Mouse (Mus musculus): Measurements from ENCODE around the gene Grid2. TPM values are rescaled to one million over a fixed set of nuclear protein-coding genes. Genes with fewer than 3 reads are reported as not detected.

Grid2 gene
- total RNA-seq, 2 experiments from 2014 or later: not detected

DNA sequence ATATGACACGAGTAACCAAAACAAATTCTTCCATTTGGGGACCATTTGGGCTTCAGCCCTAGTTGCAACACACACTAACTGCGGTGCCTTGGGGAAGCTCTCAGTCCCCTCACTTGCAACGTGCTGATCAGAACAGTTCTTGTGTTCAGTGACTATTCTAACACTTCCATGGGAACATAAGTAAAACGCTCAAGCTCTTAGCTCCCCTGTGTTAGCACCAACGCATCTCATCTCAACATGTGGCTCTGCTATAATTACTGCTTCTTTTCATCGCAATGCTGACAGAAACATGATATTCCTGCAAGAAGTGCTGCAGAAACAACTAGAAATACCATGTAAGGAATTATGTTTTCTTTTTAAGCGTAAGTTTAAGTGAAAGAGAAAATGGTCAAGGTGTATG lies 1340.6 kb downstream of the Grid2 start:
- DNase-seq (ENCODE audit: low spot score in 2 of 2): no peak

DNA sequence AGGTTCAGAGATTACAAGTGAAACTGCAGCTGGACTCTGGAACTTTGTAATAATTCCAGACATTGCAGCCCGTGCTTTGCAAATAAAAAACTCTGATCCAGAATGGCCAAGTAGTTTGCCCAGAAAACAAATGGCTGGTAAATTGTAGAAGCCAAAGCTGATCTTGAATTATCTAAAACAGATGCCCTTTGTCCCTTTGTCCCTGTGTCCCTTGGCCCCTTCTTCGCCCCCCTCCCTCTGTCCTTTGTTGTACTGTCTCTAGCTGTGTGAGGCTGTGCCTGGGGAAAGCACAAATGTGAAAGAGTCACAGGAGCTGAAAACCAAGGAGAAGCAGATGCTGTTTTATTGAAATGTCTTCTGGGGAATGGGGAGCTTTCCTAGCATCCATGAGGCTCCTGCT lies 1341.2 kb downstream of the Grid2 start:
- DNase-seq (ENCODE audit: low spot score in 2 of 2): no peak

DNA sequence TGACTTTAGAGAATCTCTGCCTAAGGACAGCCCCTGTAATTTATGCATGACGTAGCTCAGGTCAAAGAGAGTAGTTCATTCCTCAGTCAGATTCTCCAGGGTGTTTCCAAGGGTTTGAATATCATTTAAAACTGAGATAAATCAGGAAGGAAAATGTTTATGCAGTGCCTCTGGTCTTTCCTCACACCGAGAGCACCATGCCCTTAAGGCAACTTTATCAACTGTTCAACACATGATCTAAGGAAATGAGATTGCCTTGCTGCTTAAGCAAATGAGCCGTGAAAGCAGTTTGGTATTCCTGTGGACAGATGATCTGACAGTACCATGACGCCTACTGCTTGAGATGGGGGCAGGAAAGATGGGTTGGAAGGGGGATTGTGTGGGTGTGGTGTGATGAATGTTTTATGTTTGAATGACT lies 1342.5 kb downstream of the Grid2 start:
- DNase-seq (ENCODE audit: low spot score in 2 of 2): no peak

DNA sequence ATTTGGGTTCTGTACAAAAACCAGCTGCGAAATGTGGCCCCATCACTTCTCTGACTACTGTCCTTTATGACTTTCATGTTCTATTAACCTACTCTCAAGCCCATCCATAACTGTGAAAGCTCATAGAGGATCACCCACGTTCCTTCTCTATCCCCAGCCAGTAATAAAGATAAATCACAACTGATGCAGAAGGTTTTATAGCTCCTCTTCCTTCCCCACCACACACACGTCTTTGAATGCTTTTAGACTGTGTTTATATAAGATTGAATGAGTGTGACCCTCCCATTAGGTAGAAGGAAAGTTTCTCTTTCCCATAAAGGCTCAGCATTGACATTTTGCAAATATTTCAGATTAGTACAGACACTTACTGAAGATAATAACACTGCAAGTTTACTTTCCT lies 1350.1 kb downstream of the Grid2 start:
- DNase-seq (ENCODE audit: low spot score in 2 of 2): no peak

DNA sequence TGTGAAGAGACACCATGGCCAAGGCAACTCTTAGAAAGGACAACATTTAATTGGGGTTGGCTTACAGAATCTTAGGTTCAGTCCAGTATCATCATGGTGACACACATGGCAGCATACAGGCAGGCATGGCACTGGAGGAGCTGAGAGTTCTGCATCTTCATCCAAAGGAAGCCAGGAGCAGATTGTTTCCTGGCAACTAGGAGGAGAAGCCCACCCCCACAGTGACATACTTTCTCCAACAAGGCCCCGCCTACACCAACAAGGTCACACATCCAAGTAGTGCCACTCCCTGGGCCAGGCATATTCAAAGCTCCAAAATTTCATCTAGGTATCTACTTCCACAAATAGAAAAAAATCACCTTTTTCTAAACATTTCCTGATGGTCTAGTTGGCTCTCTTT lies 1351.4 kb downstream of the Grid2 start:
- no peak for DNase-seq (ENCODE audit: low spot score in 2 of 2)

DNA sequence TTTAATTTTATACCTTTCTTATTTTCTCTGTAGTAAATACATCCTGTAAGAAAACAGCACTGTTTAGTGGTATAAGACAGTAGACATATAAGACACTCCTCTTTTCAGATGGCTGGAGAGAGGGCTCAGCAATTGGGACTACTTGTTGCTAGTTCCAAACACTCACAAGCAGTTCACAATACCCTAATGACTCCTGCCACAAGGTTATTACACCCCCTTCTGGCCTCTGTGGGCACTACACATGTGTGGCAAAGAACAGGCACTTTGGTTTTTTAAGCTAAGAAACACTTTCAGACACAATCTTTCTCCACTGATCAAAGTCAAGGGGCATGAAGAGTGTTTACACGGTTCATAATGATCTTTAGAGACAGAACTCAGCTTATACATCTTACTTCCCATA lies 1352.3 kb downstream of the Grid2 start:
- DNase-seq (ENCODE audit: low spot score in 2 of 2): no peak

DNA sequence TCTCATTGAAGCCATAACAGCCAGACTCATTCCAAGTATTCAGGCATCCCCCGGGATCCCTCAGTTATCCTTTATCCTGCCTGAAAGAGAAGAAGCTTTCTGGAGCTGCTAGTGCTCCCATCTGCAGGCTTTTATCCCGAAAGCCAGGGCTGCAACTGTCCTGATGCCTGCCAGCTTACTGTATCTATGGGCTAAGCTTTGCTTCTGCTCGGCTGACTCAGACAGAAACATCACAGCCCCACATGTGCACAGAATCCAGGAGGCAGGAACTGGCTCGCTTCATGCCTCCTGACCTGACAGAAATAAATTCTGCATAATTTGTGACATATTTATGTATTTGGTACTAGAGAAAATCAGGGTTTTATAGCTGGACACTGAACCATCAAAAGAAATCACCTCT lies 1361.2 kb downstream of the Grid2 start:
- no peak for DNase-seq (ENCODE audit: low spot score in 2 of 2)

DNA sequence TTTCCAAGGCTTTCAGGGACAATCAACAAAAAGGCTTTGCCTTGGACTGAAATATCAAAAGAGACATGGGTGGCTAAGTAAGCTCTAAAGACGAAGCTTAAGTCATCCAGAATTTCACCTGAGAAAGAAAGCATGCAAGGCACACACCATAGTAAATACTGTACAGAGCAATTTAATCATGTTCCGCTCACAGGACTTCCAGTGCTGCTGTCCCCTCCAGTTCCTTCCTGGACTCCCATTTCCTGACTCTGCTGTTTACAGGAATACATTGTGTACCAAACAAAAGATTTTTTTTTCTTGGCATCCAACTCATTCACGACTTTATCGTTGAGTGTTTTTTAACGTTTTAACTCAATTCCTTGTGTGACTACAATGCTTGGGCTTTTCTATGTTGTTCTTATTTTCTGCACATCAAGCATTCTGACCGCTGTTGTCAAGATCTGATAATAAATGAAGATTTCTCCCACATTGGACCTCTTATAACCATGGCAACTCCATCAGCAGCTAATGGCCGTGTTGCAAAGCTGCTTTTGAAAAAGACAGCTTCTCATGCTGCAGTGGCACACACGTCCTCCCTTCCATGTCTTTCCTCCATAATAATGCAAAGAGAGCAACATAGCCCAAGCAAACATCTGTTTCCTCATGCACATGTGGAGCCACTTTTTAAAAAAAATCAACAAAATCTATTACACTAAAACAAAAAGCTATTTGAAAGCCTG lies 1361.9 kb downstream of the Grid2 start:
- DNase-seq (ENCODE audit: low spot score in 2 of 2): no peak

DNA sequence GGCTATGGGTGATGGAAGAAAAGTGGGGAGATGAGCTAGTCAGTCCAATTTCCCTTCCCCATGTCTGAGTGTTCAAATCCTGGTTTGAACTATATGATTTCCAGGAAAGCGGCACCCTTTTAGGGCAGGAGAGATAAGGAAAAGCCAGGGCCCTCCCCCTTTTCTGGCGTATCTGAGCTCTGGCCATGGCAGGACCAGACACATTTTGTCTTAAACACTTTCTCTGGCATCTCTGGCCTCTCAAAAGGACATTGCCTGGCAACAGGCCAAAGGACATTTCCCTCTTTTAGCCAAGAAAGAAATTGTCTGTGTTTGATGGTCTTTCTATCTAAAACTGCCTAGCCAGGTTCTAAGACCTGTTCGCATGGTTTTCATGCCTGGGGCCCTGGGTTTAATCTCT lies 1367.7 kb downstream of the Grid2 start:
- no peak for DNase-seq (ENCODE audit: low spot score in 2 of 2)

DNA sequence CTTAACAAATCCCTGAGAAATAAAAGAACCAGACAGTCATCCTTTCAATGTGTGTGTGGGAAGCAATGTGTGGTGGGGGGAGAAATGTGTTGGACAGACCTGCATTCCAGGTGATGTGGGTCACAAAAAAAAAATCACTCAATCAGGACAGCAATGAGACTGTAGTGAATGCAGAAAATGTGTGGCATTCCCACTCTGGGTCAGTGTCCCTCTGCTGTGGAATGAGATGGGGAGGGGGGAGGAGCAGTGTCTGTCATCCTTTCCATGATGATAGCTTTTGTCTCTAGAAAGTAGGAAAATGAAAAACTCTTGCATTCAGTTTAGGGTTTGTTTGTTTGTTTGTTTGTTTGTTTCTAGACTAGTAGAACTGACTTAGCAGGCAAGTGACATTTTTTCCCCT lies 1392.0 kb downstream of the Grid2 start:
- no peak for DNase-seq (ENCODE audit: low spot score in 2 of 2)

DNA sequence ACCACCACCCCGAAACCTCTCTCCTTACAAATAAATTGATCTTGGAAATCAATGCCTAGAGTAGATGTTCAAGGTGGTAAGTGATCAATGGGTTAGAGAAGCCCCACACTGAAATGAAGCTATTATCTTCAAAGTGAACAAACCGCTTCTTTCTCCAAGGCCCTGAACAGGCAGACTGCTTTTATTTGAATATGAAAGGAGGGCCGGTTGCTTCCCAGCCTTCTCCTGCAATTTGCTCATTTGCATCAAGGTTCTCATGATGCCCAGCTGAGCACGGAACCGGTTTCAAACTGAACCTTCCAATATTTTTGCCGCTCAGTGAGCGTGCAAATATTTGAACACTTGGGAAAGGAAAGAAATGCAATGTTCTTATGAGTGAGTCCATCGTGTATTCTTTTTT lies 1392.5 kb downstream of the Grid2 start:
- no peak for DNase-seq (ENCODE audit: low spot score in 2 of 2)

DNA sequence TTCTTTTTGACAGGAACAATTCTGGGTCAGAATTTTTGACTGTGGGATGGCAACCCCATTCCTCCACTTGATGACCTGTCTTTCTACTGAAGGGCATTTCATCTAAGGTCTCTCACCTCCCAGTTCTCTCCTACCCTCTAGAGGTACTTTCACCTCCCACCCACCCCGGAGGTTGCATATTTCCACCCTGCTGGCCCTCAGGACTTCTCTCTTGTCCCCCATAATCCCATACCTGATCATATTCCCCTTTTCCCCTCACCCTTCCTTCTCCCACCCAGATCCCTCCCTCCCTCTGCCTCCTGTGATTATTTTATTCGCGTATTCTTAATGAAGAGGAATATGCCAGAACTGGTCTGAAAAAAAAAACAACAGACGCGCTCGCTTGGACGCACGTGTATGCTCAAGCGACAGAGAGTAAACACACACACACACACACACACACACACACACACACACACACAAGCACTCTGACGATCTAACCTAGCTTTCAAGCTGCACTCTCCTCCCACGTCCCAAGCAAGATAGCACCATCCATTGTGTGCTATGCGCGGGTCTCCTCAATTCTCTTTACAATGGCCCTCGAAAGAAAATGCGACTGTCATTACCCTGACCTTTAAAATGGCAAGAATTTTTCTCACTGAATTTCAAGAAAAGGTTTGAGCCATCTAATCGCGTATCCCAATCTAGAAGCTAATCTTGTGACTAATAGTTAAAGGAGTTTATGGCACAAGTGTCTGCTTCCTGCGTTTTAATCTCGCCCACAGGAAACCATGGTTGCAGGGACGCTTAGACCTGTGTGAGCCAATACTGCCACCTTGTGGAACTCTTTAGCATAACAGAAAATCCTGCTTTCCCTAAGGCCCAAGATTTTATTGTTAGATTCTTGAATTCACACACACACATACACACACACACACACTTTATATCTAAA lies 1393.9 kb downstream of the Grid2 start:
- peak in 1 of 2 experiments; percentile 22 for DNase-seq (ENCODE audit: low spot score in 2 of 2)

DNA sequence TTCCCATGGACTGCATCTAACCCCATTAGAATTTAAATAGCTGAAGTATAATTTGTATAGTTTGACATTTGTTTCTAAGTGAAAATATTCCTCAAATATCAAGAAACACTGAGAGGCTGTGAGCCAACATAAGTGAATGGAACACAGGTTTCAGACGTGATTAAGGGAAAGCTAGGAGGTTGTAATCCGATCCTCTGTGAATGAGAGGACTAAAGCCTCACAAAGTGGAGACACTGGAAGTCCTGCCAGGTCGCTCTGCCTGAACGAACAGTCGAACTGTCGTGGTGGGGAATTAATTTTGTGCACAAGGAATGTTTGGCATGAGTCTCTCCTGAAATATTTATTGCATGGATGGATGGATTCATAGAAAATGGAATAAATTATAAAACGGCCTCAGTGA lies 1395.1 kb downstream of the Grid2 start:
- DNase-seq (ENCODE audit: low spot score in 2 of 2): no peak

DNA sequence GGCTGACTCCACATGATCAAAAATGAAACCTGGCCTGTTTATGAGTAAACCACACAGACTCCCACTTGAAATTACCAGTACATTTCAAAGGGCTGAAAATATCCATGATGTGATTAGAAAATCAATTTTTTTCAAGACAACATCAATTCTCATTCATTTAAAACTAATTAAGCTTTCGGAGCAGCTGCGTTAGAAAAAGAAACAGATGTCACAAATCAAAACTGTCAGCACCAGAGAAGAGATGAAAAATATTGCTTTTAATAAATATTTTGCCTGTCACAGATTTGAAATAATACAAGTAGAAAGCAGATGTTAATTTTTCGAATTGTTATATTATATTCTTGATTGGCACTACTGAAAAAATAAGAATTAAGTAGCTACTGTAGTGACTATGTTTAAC lies 1415.3 kb downstream of the Grid2 start:
- DNase-seq (ENCODE audit: low spot score in 2 of 2): no peak

DNA sequence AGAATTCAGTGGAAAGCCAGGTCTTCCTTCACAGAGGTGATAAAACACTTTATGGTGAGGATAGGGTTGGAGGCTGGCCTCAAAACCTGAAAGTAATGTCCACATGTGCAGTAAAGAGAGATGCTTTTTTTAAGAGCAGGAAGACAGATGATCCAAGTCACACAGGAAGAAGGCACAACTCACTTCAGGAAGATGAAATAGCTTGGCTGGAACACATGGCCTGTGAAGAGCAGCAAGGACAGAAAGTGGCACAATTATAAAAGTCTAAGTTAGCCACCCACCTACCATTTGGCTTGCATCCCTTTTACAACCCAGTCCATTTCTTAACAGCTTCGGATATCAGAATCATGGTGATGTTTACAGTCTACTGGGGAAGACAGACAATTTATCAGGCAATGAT lies 1423.1 kb downstream of the Grid2 start:
- no peak for DNase-seq (ENCODE audit: low spot score in 2 of 2)

DNA sequence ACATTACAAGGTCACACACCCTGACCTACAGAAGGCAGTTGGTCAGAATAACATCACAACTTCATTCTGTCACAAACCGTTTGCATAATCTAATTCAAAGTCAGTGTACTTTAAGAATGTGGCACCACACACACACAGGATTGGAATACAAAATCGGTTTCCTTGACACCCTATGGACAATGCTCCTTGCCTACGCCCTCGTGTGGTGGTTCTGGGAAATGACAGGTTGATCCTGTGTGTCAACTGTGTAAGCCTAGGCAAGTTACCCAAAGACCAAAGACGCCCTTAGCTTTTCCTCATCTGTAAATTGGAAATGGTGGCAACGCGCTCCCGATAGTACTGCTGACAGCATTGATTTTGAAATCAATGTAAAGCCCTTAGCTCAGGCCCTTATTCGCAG lies 1428.3 kb downstream of the Grid2 start:
- DNase-seq (ENCODE audit: low spot score in 2 of 2): peak; percentile 19 to 24

DNA sequence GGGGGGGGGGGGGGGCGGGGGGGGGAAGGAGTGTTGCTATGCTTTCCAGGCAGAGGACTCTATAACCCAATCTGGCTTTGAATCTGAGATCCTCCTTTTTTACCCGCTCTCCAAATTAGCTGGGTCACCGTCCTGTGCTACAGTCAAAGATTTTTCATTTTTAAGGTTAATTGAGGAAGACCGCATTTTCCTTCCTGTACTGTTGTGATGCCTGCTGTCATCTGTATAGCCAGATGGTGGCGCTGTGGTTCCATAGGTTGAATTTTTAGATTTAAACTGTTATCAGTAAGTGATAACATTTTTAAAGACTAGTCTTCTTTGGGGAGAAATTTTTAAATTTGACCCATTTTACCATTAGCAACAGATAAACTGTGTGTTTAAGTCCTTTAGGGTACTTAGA lies 1429.3 kb downstream of the Grid2 start:
- peak in 1 of 2 experiments; percentile 6 for DNase-seq (ENCODE audit: low spot score in 2 of 2)

DNA sequence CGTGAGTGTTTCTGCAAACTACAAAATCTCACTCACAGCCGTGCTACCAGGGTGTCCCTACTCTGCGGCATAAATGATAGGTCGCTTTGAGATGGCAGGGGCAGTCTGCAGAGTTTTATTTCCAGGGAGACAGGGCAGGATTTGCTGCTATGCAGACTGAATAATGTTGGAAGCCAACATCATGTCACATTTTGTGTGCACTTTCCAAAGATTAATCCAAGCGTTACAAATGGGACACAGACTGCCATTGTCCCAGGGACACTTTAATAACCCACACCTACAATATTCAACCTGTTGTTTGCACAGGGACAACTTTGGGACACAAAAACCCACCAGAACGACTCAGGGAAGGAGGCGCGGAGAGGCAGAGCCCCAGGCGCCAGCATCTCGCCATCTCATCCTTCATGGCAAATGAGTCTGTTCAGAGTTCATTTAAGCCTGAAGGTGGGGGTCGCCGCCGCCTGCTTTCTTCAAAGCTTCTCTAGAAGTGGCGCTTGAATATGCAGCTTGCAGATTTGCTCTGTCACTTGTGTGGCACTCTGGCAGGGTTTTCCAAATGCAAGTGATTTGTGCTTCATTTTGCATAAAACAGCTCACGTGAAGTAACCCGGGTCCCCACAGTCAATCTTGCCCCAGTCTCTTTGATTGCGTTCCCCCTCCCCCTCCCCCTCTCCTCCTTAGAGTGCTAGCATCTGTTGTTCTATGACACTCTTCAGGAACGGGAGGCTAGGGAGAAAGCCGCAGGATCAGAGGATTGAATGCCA lies 1432.7 kb downstream of the Grid2 start:
- no peak for DNase-seq (ENCODE audit: low spot score in 2 of 2)

DNA sequence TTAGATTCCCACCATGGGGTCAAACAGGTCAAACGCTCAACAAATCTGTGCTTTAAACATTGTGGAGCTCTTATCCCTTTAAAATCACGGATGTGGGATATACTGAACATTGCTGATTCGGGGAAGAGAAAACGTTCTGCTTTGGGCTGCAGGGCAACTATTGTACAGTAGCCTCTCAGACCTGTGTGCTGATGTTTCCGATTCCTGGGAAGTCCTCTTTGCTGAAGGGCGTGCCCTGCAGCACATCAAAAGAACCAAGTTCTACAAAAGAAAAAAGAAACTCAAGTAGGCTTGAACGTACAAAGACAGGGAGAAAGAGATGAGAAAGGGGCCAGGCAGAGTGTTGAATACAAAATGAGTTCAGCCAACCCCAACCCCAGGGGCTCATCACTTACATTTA lies 1439.0 kb downstream of the Grid2 start:
- DNase-seq (ENCODE audit: low spot score in 2 of 2): no peak

DNA sequence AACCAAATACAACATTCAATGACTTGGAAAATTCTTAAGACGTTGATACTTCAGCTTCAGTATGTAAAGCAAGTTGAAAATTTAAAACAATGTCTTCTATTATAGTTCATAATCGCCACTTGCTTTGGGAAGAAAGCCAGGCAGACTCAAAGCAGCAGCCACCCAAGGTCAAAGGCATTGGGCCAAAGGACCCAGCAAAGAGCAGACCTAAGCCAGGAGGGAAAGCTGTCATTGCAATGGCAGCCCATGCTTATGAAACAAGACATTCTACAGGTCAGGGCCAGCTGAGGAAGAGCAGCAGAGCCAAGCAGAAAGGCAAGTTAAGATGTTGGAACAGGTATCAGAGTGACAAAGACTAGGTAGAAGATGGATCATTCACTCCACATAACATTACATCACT lies 1448.0 kb downstream of the Grid2 start:
- no peak for DNase-seq (ENCODE audit: low spot score in 2 of 2)

DNA sequence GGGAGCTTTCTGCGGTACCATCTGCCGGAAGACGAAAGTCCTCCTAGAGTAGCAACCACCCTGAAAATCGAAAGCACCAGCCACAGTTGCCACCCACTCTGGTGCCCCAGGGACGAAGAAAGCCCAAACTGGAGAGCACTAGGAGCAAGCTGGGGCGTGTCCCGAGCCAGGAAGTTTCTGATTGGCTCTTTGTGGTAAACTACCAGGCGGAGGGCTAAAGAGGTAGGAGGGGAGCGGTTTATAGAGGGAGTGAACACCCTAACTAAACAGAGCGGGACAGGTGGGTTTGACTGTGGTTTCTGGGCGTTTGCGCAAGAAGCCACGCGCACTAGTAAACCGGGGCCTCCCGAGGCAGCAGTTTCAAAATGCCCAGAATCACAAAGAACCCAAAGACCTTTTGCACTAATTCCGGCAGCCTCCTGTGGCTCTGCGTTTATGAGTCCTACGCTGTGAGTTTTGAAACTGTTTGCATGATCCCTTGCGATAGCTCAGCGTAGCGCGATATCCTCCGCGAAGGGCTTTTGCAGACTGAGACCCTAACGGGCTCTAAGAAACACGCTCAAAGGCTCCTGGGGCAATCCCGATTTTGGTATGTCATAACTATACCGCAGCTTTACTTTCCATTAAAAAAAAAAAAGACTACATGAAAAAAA lies 1472.2 kb downstream of the Grid2 start:
- DNase-seq (ENCODE audit: low spot score in 2 of 2): peak; percentile 34 to 39

Data from adrenal gland, adult 18-20 months (tissue).